Mouse (Mus musculus): Measurements from ENCODE around the gene Gm13289.
A peak's percentile ranks its signal among the peaks of the same experiment; 100 is the strongest.

DNA sequence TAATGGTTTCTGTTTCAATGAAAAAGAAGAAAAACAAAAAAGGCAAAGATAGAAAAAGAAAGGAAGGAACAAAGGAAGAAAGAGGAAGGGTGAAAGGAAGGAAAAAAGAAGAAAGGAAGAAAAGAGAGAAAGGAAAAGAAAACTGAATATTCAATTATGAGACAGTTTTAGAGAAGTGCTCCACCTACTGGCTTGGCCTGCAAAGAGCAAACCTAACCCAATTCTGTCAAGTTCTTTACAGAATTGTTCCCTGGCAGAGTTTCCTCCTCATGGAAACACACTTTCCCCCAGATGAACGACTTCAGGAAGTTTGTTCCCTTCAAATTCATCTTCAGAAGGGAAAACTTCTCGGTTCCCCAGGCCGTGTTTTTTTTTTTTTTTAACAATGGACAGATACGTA lies 46.3 kb downstream of the Gm13289 start:
- TF ChIP-seq JUN (IDR thresholded peaks at IDR 0.05; ENCODE audit: insufficient read depth, low read depth, low read length): no peak
- no peak for TF ChIP-seq POLR2A (IDR thresholded peaks at IDR 0.05; ENCODE audit: low read depth, low read length)
- TF ChIP-seq MAZ (IDR thresholded peaks at IDR 0.05; ENCODE audit: low read depth, low read length): no peak
- TF ChIP-seq HCFC1 (IDR thresholded peaks at IDR 0.05; ENCODE audit: low read depth, low read length): no peak
- peak; percentile 55 to 73 for TF ChIP-seq CTCF (conservative IDR thresholded peaks at IDR 0.05 in 1 of 2, IDR thresholded peaks at IDR 0.05 in 1 of 2; ENCODE audit: low read depth in 2 of 2, low read length in 2 of 2)
- TF ChIP-seq MXI1 (IDR thresholded peaks at IDR 0.05; ENCODE audit: low read depth, low read length): no peak
- TF ChIP-seq EP300 (IDR thresholded peaks at IDR 0.05; ENCODE audit: low read length): no peak
- TF ChIP-seq ETS1 (conservative IDR thresholded peaks at IDR 0.05; ENCODE audit: low read depth, low read length): no peak
- no peak for TF ChIP-seq MAFK (IDR thresholded peaks at IDR 0.05; ENCODE audit: insufficient replicate concordance, low read length)
- no peak for TF ChIP-seq NELFE (IDR thresholded peaks at IDR 0.05; ENCODE audit: low read depth, low read length)
- TF ChIP-seq IRF4 (IDR thresholded peaks at IDR 0.05; ENCODE audit: low read depth, low read length): no peak
- TF ChIP-seq JUND (conservative IDR thresholded peaks at IDR 0.05; ENCODE audit: low read depth, low read length): no peak
